Mouse (Mus musculus): ENCODE results near the gene S1pr1.

The S1pr1 gene

DNA sequence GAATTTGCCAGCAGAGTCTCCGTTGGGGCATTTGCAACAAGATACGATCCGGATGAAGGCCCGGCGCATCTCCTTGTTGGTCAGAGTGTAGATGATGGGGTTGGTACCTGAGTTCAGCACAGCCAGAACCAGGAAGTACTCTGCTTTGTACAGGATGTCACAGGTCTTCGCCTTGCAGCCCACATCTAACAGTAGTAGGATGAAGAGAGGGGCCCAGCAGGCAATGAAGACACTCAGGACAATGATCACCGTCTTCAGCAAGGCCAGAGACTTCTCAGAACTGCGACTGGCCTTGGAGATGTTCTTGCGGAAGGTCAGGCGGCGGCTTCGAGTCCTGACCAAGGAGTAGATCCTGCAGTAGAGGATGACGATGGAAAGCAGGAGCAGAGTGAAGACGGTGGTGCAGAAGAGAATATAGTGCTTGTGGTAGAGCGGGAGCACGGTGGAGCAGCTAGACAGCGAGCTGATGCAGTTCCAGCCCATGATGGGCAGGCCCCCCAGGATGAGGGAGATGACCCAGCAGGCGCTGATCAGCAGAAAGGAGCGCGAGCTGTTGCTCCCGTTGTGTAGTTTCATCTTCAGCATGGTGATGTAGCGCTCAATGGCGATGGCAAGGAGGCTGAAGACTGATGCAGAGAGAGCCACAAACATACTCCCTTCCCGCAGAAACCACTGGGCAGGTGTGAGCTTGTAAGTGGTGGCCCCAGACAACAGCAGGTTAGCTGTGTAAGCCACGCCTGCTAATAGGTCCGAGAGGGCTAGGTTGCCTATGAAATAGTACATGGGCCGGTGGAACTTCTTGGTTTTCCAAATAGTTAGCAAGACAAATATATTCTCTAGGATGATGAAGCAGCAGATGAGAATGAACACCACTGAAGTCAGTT lies 2.7 kb downstream of the S1pr1 start:
- DNase-seq: no peak

DNA sequence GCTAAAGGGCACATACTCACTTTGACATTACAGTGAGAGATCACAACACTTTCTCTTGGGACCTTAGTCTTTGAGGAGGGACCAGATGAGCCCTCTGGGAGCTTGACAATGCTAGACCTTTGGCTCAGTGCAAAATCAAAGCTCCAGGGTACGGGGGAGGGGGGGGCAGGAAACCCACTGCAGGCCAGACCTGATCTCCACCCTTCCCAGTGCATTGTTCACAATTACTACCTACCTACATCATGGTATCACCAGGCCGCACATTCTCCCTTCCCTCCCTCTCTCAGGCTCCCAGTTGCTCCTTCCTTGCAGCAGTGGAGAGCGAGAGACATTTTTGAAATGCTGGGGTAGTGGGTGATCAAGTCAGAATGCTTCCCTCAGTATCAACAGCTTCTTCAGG lies 3.5 kb downstream of the S1pr1 start:
- no peak for DNase-seq

GRCm38 (mm10) chr3:115710051-115710450 lies 4.8 kb downstream of the S1pr1 start:
- DNase-seq: no peak

DNA sequence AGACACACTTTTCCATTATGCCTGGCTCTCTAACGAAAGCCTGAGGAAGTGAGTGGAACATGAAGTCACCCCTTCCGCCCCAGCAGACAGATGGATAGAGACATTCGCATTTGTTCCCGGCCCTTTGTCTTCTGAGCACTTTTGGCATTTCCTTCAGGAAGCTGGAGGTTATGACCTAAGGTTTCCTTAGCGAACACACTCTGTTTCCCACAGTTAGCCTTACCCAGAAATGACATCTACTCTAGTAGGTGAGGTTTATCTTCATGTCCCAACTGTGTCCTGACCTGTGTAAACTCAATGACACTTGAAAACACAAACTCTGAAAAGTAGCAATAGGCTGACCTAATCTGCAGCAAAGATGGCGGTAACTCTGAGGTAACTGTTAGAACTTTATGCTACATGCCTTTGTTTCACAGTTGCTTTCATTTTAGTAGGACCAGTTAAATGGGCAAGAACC lies 5.7 kb downstream of the S1pr1 start:
- peak; percentile 68 for DNase-seq

- no peak for DNase-seq
Observed at GRCm38 (mm10) chr3:115706736-115707135, 8.1 kb downstream of the S1pr1 start.

DNA sequence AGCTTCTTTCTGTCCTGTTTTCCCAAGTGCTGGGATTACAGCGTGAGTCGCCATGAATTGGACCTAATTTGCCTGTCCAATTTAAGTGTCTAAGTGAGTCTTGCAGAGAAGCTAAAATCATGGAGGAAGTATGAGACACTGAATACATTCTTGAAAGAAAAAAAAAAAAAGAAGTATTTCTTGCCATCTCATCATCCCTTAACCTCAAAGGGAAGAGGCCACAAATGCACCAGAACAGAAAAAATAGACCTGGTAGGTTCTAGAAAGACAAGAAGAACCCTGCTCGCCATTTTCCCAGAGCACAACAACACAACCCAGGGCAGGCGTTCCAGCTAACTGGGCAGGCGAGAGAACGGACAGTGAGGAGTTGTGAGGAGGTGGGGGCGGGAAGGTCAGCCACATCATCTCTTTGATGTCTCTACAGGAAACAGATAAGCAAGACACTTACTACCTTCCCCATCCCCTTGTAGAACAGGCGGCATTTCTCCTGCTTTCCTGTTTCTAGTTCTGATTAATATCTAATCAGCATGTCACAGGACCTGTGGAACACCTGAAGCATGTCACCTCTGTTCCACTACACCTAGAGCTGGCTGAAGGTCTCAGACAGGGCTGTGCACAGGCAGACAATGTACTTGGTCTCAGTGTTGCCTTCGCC lies 10.5 kb downstream of the S1pr1 start:
- no peak for DNase-seq

GRCm38 (mm10) chr3:115703720-115704119 lies 11.2 kb downstream of the S1pr1 start:
- no peak for DNase-seq

DNA sequence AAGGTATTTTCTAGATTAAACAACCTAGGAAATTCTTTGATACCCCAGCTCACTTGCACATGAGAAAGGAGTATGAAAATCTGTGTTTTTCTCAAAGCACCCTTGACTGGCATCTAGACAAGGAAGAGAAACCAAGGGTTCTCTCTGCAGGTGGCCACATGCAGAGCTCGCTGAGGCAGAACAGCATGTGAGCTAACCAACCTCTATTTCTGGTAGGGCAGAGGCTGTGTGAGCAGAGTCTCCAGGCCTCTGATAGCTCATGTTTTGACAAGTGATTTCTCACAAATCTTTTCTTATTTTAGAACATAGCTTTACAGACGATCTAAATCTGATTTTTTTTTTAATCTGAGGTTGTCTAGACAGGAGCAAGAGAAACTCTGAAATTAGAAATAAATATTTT lies 12.8 kb downstream of the S1pr1 start:
- no peak for DNase-seq

DNA sequence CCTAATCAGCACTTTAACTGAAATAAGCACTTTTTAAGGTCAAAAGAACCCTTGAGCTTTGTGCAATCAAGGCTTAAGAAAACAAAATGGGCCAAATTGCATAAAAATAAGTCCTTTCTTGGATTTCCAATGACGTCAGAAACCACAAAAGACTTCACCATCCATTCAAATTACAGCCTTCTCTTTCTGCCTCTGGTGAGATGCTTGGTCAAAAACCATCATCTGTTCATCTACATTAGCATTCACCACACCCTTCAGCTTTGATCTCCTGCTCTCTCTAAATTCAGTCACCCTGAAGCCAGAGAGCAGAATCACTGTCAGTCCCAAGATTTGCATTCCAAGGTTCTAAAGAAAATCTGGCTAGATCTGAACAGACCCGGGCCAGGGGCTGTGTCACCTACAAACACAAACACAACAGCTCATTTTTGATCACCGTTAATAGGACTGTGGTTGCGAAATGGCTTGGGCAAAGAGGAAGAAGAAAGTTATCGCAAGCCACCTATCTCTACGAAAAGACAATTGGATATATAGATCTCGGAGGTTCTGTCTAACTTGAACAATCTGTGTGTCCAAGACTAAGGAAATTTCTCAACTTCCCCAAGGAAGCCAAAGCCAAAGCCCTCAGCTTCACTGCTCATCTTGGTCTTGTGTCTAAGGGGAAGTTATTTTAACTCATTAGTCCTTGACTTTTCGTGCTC lies 19.5 kb downstream of the S1pr1 start:
- no peak for DNase-seq

- no peak for DNase-seq
Observed at GRCm38 (mm10) chr3:115694168-115694567, 20.7 kb downstream of the S1pr1 start.

- DNase-seq: no peak
Observed at GRCm38 (mm10) chr3:115693390-115693789, 21.5 kb downstream of the S1pr1 start.

GRCm38 (mm10) chr3:115692857-115693256 lies 22.0 kb downstream of the S1pr1 start:
- DNase-seq: no peak

DNA sequence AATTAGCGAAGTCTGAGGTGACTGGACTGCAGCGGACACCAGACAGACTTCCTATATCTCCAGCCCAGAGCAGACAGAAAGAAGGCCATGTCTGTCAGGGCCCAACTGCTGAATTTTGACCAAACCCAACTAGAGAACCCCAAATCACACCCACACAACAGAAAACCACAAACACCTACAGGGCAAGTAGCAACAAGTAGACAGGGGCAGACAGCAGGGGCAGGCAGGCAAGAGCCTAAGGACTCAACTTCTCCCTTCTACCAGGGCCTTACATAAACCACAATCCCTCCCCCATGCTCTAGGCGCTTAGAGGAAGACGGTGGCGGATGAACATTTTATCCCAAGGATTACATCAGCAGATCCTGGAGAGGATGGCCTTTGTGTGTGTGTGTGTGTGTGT lies 22.5 kb downstream of the S1pr1 start:
- no peak for DNase-seq

DNA sequence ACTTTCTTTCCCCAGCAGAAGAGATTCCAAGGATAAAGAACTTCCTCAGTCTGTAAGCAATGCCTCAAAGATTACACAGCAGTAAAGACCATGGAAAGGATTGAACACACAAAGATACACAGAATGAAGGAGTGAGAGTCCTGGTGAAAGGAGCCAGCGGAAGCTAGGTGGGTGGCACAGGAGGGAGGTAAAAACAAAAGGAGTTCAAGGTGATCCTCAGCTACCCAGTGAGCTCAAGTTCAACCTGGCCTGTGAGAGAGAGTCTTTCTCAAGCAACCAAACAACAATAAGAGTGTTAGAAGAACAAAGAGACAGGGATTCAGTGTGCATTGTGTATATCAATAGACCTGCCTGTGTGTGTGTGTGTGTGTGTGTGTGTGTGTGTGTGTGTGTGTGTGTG lies 25.0 kb downstream of the S1pr1 start:
- no peak for DNase-seq

GRCm38 (mm10) chr3:115689352-115689751 lies 25.5 kb downstream of the S1pr1 start:
- no peak for DNase-seq

DNA sequence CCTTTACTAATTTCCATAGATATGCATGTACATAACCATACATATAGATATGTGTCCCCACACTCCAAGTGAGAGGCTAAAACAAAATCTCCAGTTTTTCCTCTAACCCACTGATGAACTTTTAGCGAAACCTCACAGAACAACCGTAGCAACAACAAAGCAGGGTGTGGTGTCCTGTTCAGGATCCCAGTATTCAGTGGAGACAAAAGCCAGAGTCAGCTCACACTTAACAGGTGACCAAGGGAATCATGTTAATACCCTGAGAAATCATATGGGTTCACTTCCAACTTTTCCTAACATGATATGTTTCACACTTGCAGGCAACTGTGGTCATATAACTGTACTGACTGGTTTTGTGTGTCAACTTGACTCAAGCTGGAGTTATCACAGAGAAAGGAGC lies 27.1 kb downstream of the S1pr1 start:
- no peak for DNase-seq

DNA sequence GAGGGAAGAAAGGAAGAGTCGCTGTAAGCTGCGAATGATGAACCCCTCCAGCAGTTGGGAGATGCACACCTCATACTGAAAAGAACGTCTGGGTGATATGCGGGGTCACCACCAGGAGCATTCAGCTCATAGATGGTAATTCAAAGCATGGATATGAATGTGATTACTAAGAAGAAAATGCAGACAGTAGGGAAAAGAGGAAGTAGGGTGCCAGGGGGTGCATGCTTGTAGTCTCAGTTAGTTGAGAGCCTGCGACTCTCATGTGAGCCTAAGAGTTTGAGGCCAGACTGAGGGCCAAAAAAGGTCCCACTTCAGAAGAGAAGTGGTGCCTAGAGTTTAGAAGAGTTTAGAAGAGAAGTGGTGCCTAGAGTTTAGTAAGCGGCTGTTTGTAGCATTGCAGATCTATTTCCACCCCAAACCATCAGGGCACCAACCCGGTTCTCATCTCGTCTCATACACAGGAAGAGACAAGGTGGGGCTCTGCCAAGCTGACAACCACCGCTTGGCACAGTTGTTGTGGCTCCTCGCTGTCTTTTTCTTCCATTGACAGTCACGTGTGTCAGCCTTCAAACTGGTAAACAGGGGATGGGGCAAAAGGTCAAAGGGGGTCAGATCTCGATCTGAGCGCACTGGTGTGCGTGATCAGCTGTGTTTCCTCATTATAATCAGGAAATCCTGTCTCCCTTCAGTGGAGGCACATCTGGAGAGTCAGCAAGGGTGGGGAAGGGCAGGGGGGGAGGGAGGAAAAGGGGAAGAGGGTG lies 32.4 kb downstream of the S1pr1 start:
- peak; percentile 54 for DNase-seq

GRCm38 (mm10) chr3:115681184-115681583 lies 33.7 kb downstream of the S1pr1 start:
- no peak for DNase-seq

DNA sequence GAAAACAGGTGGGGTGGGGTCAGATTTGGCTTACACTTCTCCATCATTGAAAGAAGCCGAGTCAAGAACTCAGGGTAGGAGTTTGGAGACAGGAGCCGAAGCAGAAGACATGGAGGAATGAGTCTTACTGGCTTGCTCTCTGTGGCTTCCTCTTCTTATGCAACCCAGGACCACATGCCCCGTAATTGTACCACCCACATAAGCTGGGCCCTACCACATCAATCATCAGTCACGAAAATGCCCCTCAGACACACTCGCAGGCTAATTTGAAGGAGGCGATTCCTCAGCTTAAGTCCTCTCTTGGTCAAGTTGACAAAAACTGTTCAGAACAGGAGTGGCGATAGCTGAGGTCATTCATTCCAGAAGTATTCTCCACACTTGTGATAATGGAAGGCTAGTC lies 35.9 kb downstream of the S1pr1 start:
- no peak for DNase-seq

DNA sequence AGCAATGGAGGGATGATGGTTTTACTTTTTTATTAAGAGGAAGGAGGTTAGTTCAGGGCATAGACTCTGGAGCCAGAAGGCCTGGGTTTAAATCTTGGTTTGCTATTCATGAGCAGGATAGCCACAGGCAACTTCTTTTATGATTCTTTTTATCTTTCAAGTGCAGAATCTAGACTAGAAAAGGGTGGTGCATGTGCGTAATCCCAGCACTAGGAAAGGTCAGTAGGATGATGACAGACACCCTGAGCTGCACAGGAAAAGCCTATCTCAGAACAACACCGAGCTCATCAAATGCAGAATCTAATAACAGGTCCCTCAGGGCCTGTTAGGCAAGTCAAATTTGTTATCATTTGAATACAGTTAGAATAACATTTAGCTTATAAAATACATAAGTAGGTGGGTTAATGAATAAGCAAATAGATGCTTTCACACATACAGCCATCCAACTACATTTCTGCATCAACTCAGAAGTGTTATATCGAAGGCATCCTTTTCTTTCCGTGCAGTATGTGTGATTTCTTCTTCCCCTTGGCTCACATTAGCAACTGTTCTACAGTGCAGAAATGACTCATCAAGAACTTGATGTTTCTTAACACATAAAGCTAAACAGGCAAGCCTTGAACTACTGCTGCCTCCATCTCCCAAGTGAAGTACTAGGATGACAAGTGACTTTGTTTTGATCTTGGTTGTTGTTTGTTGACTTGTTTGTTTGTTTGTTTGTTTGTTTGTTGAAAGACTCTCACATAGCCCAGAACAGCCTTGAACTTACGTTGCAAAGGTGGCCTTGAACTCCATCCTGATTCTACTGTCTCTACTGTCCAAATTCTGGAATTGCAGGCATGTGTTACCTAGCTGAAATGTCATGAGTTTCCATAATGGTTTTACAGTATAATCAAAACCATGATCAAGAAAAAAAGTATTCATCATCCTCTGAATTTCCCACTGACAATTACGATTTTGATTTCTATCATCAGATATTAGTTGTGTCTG lies 39.0 kb downstream of the S1pr1 start:
- no peak for DNase-seq

- DNase-seq: no peak
Observed at GRCm38 (mm10) chr3:115674665-115675064, 40.2 kb downstream of the S1pr1 start.
